Comparison of ENCODE assay signal across 11 mouse cellular contexts in genomic region chr2:173017940-173018339, GRCm38 (mm10). TPM values are rescaled to one million over a fixed set of nuclear protein-coding genes. Genes with fewer than 3 reads are reported as not detected.
DNase-seq lines count a peak whose midpoint lies in the region; ATAC-seq and TF ChIP-seq lines count a peak whose summit lies in the region.
"Had no signal": no experiment of that assay in that cellular context is flagged by ENCODE, and none has a peak within 500 bp of the region (broad histone marks: within the 10 kb centered on the region; RNA-seq: fewer than 3 reads in every experiment).

No protein-coding gene starts in this region.

- no peaks in the 10 kb centered on the region for H3K9me3 ChIP-seq in liver, embryonic 11.5 days (ENCODE audit: control insufficient read depth, low read length)
- no peaks in the 10 kb centered on the region for H3K9me3 ChIP-seq in liver, embryonic 14.5 days (ENCODE audit: control insufficient read depth, low read length)
- H3K9me3 ChIP-seq in forebrain, embryonic 13.5 days (replicated peaks): no peaks in the 10 kb centered on the region
- H3K9me3 ChIP-seq: limb, embryonic 12.5 days had no signal

- no peak for TF ChIP-seq CTCF in liver, embryonic 14.5 days (IDR thresholded peaks at IDR 0.05; ENCODE audit: low read depth)

- H3K4me1 ChIP-seq in liver, embryonic 11.5 days (replicated peaks; ENCODE audit: control insufficient read depth, insufficient read depth, low read length): peaks cover 29% of the 10 kb centered on the region
- H3K4me1 ChIP-seq in liver, embryonic 14.5 days (replicated peaks; ENCODE audit: control insufficient read depth in 2 of 2, insufficient read depth in 2 of 2, low read length in 1 of 2): peaks cover 38 to 40% of the 10 kb centered on the region in 2 experiments
- H3K4me1 ChIP-seq in forebrain, embryonic 13.5 days: peaks cover 21% of the 10 kb centered on the region

- DNase-seq in liver: peak; percentile 19
- no peak for DNase-seq in liver, embryonic 11.5 days (ENCODE audit: low spot score)
- DNase-seq in MEL-GATA-1-ER (ENCODE audit: extremely low read depth, low read depth): peak; percentile 61
- no peak for DNase-seq in liver, embryonic 14.5 days (ENCODE audit: low read depth in 3 of 3, low spot score in 3 of 3)
- peak; percentile 57 for DNase-seq in thymus, postnatal 14 days
- DNase-seq in testis, postnatal 10 days (ENCODE audit: low spot score): no peak
- DNase-seq in gastrocnemius, postnatal 4 days (ENCODE audit: low spot score in 2 of 2): no peak
- DNase-seq: cerebellum, postnatal 10 days had no signal

- H3K9ac ChIP-seq in liver, embryonic 11.5 days (ENCODE audit: low read depth, low read length): no peak overlapping the region
- no peak overlapping the region; the same call in 1 of the 2 replicates for H3K9ac ChIP-seq in liver, embryonic 14.5 days (replicated peaks)
- no peak overlapping the region for H3K9ac ChIP-seq in forebrain, embryonic 13.5 days
- H3K9ac ChIP-seq: hindbrain, embryonic 14.5 days; limb, embryonic 12.5 days had no signal

- no peak overlapping the region; the same call in 1 of the 2 replicates for H3K4me2 ChIP-seq in liver, embryonic 11.5 days
- H3K4me2 ChIP-seq in liver, embryonic 14.5 days (ENCODE audit: low read depth): peak overlapping the region; percentile 25
- H3K4me2 ChIP-seq in forebrain, embryonic 13.5 days: no peak overlapping the region
- H3K4me2 ChIP-seq: hindbrain, embryonic 14.5 days; limb, embryonic 12.5 days had no signal

- TF ChIP-seq EP300 in liver, embryonic 14.5 days (IDR thresholded peaks at IDR 0.05; ENCODE audit: low read depth): no peak

- H3K4me3 ChIP-seq in liver, embryonic 11.5 days (ENCODE audit: low read depth, low read length): no peak overlapping the region
- H3K4me3 ChIP-seq in liver, embryonic 14.5 days (ENCODE audit: insufficient read depth in 1 of 2, low read depth in 2 of 2, low read length in 2 of 2): no peak overlapping the region
- no peak overlapping the region for H3K4me3 ChIP-seq in forebrain, embryonic 13.5 days
- H3K4me3 ChIP-seq: limb, embryonic 12.5 days had no signal

- H3K36me3 ChIP-seq in liver, embryonic 11.5 days (ENCODE audit: control insufficient read depth, insufficient read depth, low read length): peaks cover 14% of the 10 kb centered on the region; the same call in 1 of the 2 replicates
- peaks cover 30% of the 10 kb centered on the region for H3K36me3 ChIP-seq in liver, embryonic 14.5 days (replicated peaks; ENCODE audit: control insufficient read depth, insufficient read depth, low read depth)
- peaks cover 36% of the 10 kb centered on the region for H3K36me3 ChIP-seq in forebrain, embryonic 13.5 days (ENCODE audit: poor library complexity, severe bottlenecking)

- ATAC-seq in liver, embryonic 11.5 days (replicated peaks; ENCODE audit: low FRiP score): no peak
- ATAC-seq in liver, embryonic 14.5 days (ENCODE audit: insufficient read depth): no peak
- ATAC-seq in forebrain, embryonic 13.5 days: no peak

- whole genome bisulfite sequencing in liver, embryonic 11.5 days: 27% methylated on average over 6 of the region's 6 CpGs
- 7% methylated on average over 6 of the region's 6 CpGs for WGBS in liver, embryonic 14.5 days (ENCODE audit: insufficient replicate concordance)
- 55% methylated on average over 6 of the region's 6 CpGs for WGBS in forebrain, embryonic 13.5 days

- H3K27ac ChIP-seq in liver, embryonic 11.5 days (ENCODE audit: low read depth, low read length): no peak overlapping the region
- H3K27ac ChIP-seq in liver, embryonic 14.5 days: peak overlapping the region; percentile 23
- no peak overlapping the region for H3K27ac ChIP-seq in forebrain, embryonic 13.5 days
- H3K27ac ChIP-seq: hindbrain, embryonic 14.5 days; limb, embryonic 12.5 days had no signal

- H3K27me3 ChIP-seq in liver, embryonic 11.5 days (replicated peaks; ENCODE audit: control insufficient read depth, insufficient read depth, low read length): no peaks in the 10 kb centered on the region; the same call in 1 of the 2 replicates
- H3K27me3 ChIP-seq in liver, embryonic 14.5 days (ENCODE audit: control insufficient read depth, insufficient read depth, low read length): no peaks in the 10 kb centered on the region
- H3K27me3 ChIP-seq in forebrain, embryonic 13.5 days: peaks cover 23% of the 10 kb centered on the region

RNA-seq across cellular contexts. Expression of gene Rbm38, which starts 2.4 kb away (rescaled TPM):
- polyA plus RNA-seq in liver, embryonic 11.5 days (2014; fragmentation: Nextera tagmentation; extraction: Ambion mirVana): 209 and 222 TPM in 2 replicates
- 274 and 315 TPM in 2 replicates for polyA plus RNA-seq in liver, embryonic 14.5 days (2012; rRNA removed)
- 270 and 320 TPM in 2 replicates for polyA plus RNA-seq in liver, embryonic 14.5 days (2014; fragmentation: Nextera tagmentation; extraction: Ambion mirVana)
- polyA plus RNA-seq in forebrain, embryonic 13.5 days (2015; fragmentation: Nextera tagmentation; extraction: Ambion mirVana): 40.0 and 47.6 TPM in 2 replicates
- total RNA-seq in gastrocnemius, postnatal 4 days (2021): 100 to 1,000 TPM; 114 to 119 TPM

RNA-seq across cellular contexts. Expression of gene Rae1, which starts 18.0 kb away (rescaled TPM):
- 172 and 181 TPM in 2 replicates for polyA plus RNA-seq in liver, embryonic 11.5 days (2014; fragmentation: Nextera tagmentation; extraction: Ambion mirVana)
- 39.4 and 45.9 TPM in 2 replicates for polyA plus RNA-seq in liver, embryonic 14.5 days (2012; rRNA removed)
- 65.3 and 71.1 TPM in 2 replicates for polyA plus RNA-seq in liver, embryonic 14.5 days (2014; fragmentation: Nextera tagmentation; extraction: Ambion mirVana)
- 146 and 148 TPM in 2 replicates for polyA plus RNA-seq in forebrain, embryonic 13.5 days (2015; fragmentation: Nextera tagmentation; extraction: Ambion mirVana)
- 10 to 100 TPM; 41.8 to 44.4 TPM for total RNA-seq in gastrocnemius, postnatal 4 days (2021)

RNA-seq across cellular contexts. Expression of gene Spo11, which starts 40.4 kb away (rescaled TPM):
- polyA plus RNA-seq in liver, embryonic 11.5 days (2014; fragmentation: Nextera tagmentation; extraction: Ambion mirVana): 0.13 TPM in 1 of 2 replicates, not detected in the other
- 0.01 and 0.03 TPM in 2 replicates for polyA plus RNA-seq in liver, embryonic 14.5 days (2012; rRNA removed)
- not detected in 2 replicates for polyA plus RNA-seq in liver, embryonic 14.5 days (2014; fragmentation: Nextera tagmentation; extraction: Ambion mirVana)
- polyA plus RNA-seq in forebrain, embryonic 13.5 days (2015; fragmentation: Nextera tagmentation; extraction: Ambion mirVana): 0.13 and 0.45 TPM in 2 replicates
- total RNA-seq in gastrocnemius, postnatal 4 days (2021): not detected

Comparison
In these comparisons a context has a peak if more than half of its experiments do, and no peak if none do; other contexts are left out.
1. DNase-seq: peak in liver (single experiment), MEL-GATA-1-ER (single experiment) and thymus, postnatal 14 days (single experiment); none in liver, embryonic 11.5 days (single experiment), liver, embryonic 14.5 days (0 of 3), testis, postnatal 10 days (single experiment) and gastrocnemius, postnatal 4 days (0 of 2).